Mouse (Mus musculus) C2C12 (cell line): ENCODE results near the gene Casq1.

Experiments
- CEBPB ChIP-seq: IDR thresholded peaks from one replicate; pipeline ENCODE4 v1.6.1; 2011; ENCODE audit warnings: low read depth, mild to moderate bottlenecking, control low read depth, moderate library complexity
- CTCF ChIP-seq: IDR thresholded peaks from one replicate; pipeline ENCODE4 v1.5.1; 2011; ENCODE audit not compliant: control insufficient read depth, insufficient read depth, insufficient read length
- FOSL1 ChIP-seq: IDR thresholded peaks from one replicate; pipeline ENCODE4 v1.8.0; 2011; ENCODE audit warnings: mild to moderate bottlenecking, low read length; ENCODE audit not compliant: poor library complexity, insufficient read depth, severe bottlenecking
- MAX ChIP-seq: IDR thresholded peaks from one replicate; pipeline ENCODE4 v1.6.1; 2011; ENCODE audit warnings: mild to moderate bottlenecking, control low read depth
- MYOD1 ChIP-seq: IDR thresholded peaks from one replicate; pipeline ENCODE4 v1.6.1; 2011; ENCODE audit warnings: low read depth; ENCODE audit not compliant: control insufficient read depth, insufficient read length
- MYOG ChIP-seq: IDR thresholded peaks from one replicate; pipeline ENCODE4 v1.6.1; 2011; ENCODE audit not compliant: control insufficient read depth, insufficient read length; ENCODE audit errors: extremely low read depth
- USF1 ChIP-seq: IDR thresholded peaks from one replicate; pipeline ENCODE4 v1.6.1; 2011; ENCODE audit warnings: low read depth, mild to moderate bottlenecking, control low read depth, moderate library complexity

- TF ChIP-seq CTCF (no peak), USF1 (no peak), MAX (no peak), CEBPB (no peak), FOSL1 (no peak), MYOD1 (no peak), MYOG (no peak)
Observed at GRCm38 (mm10) chr1:172180881-172181280, 38.8 kb downstream of the Casq1 start.
